Mouse (Mus musculus) kidney, postnatal 0 days (tissue): ENCODE results near the gene Flot1. TPM values are rescaled to one million over a fixed set of nuclear protein-coding genes. Genes with fewer than 3 reads are reported as not detected.

ENCODE experiments used
- ATAC-seq: fragments of 200-750 bp; cut with Nextera tagmentation; replicated peaks from 2 replicates; pipeline ENCODE4 v1.8.0; 2017; ENCODE audit warnings: low read depth, moderate number of reproducible peaks, moderate TSS enrichment, moderate library complexity; ENCODE audit not compliant: low FRiP score
- DNase-seq: peaks from one replicate; pipeline ENCODE4 v3.0.0-alpha.2; 2016; ENCODE audit warnings: low spot score
- H3K27ac ChIP-seq: fragments of 300-500 bp; sonication (generic); 2 replicates; pipeline ENCODE4 v1.5.1; 2014; ENCODE audit warnings: mild to moderate bottlenecking
- H3K27me3 ChIP-seq: fragments of 300-500 bp; sonication (generic); 2 replicates; pipeline ENCODE4 v1.6.1; 2014; ENCODE audit warnings: low read length, mixed read lengths; ENCODE audit not compliant: insufficient read depth
- H3K36me3 ChIP-seq: fragments of 300-500 bp; sonication (generic); 2 replicates; pipeline ENCODE4 v1.6.1; 2014; ENCODE audit warnings: low read length, mixed read lengths; ENCODE audit not compliant: insufficient read depth
- H3K4me1 ChIP-seq: fragments of 300-500 bp; sonication (generic); replicated peaks from 2 replicates; pipeline ENCODE4 v1.6.1; 2014; ENCODE audit warnings: antibody characterized with exemption, low read length, mixed read lengths; ENCODE audit not compliant: insufficient read depth
- H3K4me2 ChIP-seq: fragments of 300-500 bp; sonication (generic); 2 replicates; pipeline ENCODE4 v1.6.1; 2014; ENCODE audit warnings: mild to moderate bottlenecking, low read length, moderate library complexity, mixed read lengths
- H3K4me3 ChIP-seq: fragments of 300-500 bp; sonication (generic); replicated peaks from 2 replicates; pipeline ENCODE4 v1.5.1; 2014; ENCODE audit warnings: low read depth, low read length
- H3K9ac ChIP-seq: fragments of 300-500 bp; sonication (generic); 2 replicates; pipeline ENCODE4 v1.6.1; 2014; ENCODE audit warnings: low read depth, low read length
- H3K9me3 ChIP-seq: fragments of 300-500 bp; sonication (generic); replicated peaks from 2 replicates; pipeline ENCODE4 v1.6.1; 2016; ENCODE audit warnings: low read length, inconsistent platforms, mixed read lengths
- CTCF ChIP-seq: IDR thresholded peaks from 2 replicates; pipeline ENCODE4 v1.5.1; 2016; ENCODE audit warnings: antibody characterized with exemption, low read depth, mild to moderate bottlenecking, moderate library complexity
- WGBS: fragments of 180-500 bp; shearing (Covaris S2); extraction: QIAGEN DNeasy Blood & Tissue Kit; methylation state at CpG from one replicate; pipeline ENCODE4 v1.1.7; 2014; 5-methylcytosine and 5-hydroxymethylcytosine counted together
- polyA plus RNA-seq: library from polyadenylated mRNA; unstranded; fragments of >200 nt; fragmentation: Nextera tagmentation; extraction: Ambion mirVana; gene quantifications from 2 replicates; pipeline ENCODE4 v1.2.1, GENCODE M21; 2015

Flot1 gene
- 52.2 and 54.5 TPM in 2 replicates for polyA plus RNA-seq

GRCm38 (mm10) chr17:35822964-35823937 lies at the start of gene Flot1:
Gene Flot1, plus strand, starts transcription at chr17:35823230.
- H3K4me3 ChIP-seq, result peak within 1 kb of the TSS; percentile 70
- H3K36me3 ChIP-seq, result 0 out of 2 replicates have a peak, but pooled peaks cover 10% of the 10 kb centered on the region
- no peak for TF ChIP-seq CTCF
- H3K27me3 ChIP-seq, result no peaks in the 10 kb centered on the region
- peaks cover 6% of the 10 kb centered on the region; the same call in 1 of the 2 replicates for H3K4me1 ChIP-seq
- peak within 1 kb of the TSS; percentile 82 for H3K9ac ChIP-seq
- 1% methylated on average over 37 of the region's 47 CpGs for WGBS
- peak within 1 kb of the TSS; percentile 87 for H3K27ac ChIP-seq
- no peaks in the 10 kb centered on the region for H3K9me3 ChIP-seq
- DNase-seq (peak; percentile 92), ATAC-seq (peak; percentile 86)
- H3K4me2 ChIP-seq, result peak within 1 kb of the TSS; percentile 94

DNA sequence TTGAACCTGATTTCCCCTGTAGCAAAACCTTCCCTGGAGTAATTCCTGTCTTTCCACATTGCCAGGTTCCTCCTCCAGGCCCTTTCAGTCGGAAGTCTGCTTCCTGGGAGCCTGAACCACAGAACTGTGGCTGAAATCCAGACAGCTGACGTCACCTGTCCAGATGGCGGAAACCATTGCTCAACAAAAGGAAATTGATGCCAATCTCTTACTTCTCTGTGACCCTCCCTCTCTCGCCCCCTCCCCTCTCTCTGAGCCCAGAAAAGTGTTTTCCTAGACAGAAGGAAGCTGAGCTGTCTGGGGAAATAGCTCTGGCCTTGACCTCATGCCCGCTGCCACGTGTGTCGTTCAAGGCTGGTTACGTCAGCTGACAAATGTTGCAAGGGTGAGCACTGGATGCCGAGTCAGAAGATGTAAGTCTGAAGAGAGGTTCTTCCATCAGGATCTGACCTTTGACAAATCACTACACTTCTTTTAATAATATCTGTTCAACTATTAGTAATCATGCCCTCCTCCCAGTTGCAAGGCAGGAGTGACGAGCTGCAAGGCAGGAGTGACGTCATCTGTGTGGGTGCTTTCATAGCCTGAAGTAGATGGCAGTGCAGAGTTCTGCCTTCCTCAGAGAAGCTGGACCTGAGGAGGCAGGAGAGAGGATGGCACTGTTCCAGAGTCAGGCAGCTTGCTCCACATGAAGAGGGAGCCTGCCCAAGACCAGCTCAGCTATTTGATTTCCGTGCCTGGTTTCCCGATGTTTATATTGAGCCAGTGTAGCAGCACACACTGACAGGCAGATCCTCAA lies 46.0 kb upstream of the Flot1 start:
- Histone ChIP-seq H3K4me2 (no peak overlapping the region), H3K4me1 (peaks cover 12% of the 10 kb centered on the region; the same call in 1 of the 2 replicates), H3K36me3 (no peaks in the 10 kb centered on the region), H3K9ac (no peak overlapping the region), H3K4me3 (no peak overlapping the region), H3K27ac (peak overlapping the region; percentile 31; the same call in 1 of the 2 replicates), H3K9me3 (no peaks in the 10 kb centered on the region), H3K27me3 (no peaks in the 10 kb centered on the region)
- peak; percentile 40 for ATAC-seq
- peak; percentile 61 for DNase-seq
- TF ChIP-seq CTCF, result no peak
- 18% methylated on average over 13 of the region's 13 CpGs for WGBS

DNA sequence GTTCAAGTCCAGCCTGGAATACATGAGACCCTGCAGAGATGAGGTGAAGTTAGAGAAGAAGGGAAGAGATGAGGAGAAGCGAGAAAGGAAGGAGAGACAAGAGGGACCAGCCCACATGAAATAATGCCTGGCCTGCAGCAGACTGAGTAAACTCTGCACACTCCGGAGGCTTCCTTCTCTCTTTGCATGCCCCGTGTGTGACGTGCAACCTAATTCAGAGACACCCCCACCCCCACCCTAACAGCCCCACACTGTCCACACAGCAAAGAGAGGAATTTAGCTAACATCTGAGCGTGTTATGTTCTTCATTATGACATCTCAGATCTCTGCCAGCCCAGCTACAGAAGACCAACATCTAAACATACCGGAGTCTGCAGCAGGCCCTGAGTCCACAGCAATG lies 44.1 kb upstream of the Flot1 start:
- peaks cover 12% of the 10 kb centered on the region; the same call in 1 of the 2 replicates for H3K4me1 ChIP-seq
- no peak for DNase-seq
- H3K4me3 ChIP-seq, result no peak overlapping the region
- no peaks in the 10 kb centered on the region for H3K9me3 ChIP-seq
- no peak for ATAC-seq
- no peaks in the 10 kb centered on the region for H3K36me3 ChIP-seq
- no peak overlapping the region for H3K27ac ChIP-seq
- no peak for TF ChIP-seq CTCF
- WGBS, result 65% methylated on average over 6 of the region's 6 CpGs
- no peak overlapping the region for H3K9ac ChIP-seq
- H3K27me3 ChIP-seq, result no peaks in the 10 kb centered on the region
- H3K4me2 ChIP-seq, result no peak overlapping the region

GRCm38 (mm10) chr17:35779466-35780205 lies 43.4 kb upstream of the Flot1 start:
- Histone ChIP-seq H3K4me1 (peaks cover 12% of the 10 kb centered on the region; the same call in 1 of the 2 replicates), H3K9me3 (no peaks in the 10 kb centered on the region), H3K27ac (no peak overlapping the region), H3K4me3 (no peak overlapping the region), H3K27me3 (no peaks in the 10 kb centered on the region), H3K36me3 (no peaks in the 10 kb centered on the region), H3K9ac (no peak overlapping the region), H3K4me2 (no peak overlapping the region)
- ATAC-seq, result no peak
- DNase-seq, result no peak
- TF ChIP-seq CTCF, result no peak
- WGBS, result 65% methylated on average over 10 of the region's 10 CpGs

- Histone ChIP-seq H3K4me1 (peaks cover 12% of the 10 kb centered on the region; the same call in 1 of the 2 replicates), H3K27ac (no peak overlapping the region), H3K4me3 (no peak overlapping the region), H3K9me3 (no peaks in the 10 kb centered on the region), H3K27me3 (no peaks in the 10 kb centered on the region), H3K9ac (no peak overlapping the region), H3K36me3 (no peaks in the 10 kb centered on the region), H3K4me2 (no peak overlapping the region)
- 92% methylated on average over 7 of the region's 7 CpGs for WGBS
- no peak for TF ChIP-seq CTCF
- DNase-seq, result no peak
- ATAC-seq, result no peak
Measured at GRCm38 (mm10) chr17:35780362-35780761, 42.7 kb upstream of the Flot1 start.
